18 mouse cellular contexts compared by ENCODE assay signal in genomic region chr5:103617191-103617590, GRCm38 (mm10). TPM values are rescaled to one million over a fixed set of nuclear protein-coding genes. Genes with fewer than 3 reads are reported as not detected.
"Had no signal": no experiment of that assay in that cellular context is flagged by ENCODE, and none has a peak within 500 bp of the region (broad histone marks: within the 10 kb centered on the region; RNA-seq: fewer than 3 reads in every experiment).

No protein-coding gene starts in this region.

- DNase-seq: kidney, adult 8-10 months; kidney, postnatal 10 days; lung, postnatal 14 days; right cerebral cortex, adult 18-20 months; right cerebral cortex, postnatal 25 days; thymus, postnatal 14 days had no signal

- H3K9ac ChIP-seq: limb, embryonic 15.5 days; liver, embryonic 12.5 days; lung, embryonic 15.5 days; midbrain, embryonic 12.5 days had no signal

- ATAC-seq: intestine, postnatal 0 days; liver, embryonic 12.5 days had no signal

- H3K4me3 ChIP-seq: layer of hippocampus, adult 2 months; limb, embryonic 15.5 days; liver, embryonic 12.5 days; lung, embryonic 15.5 days; megakaryocyte, embryonic 14.5 days; midbrain, embryonic 12.5 days had no signal

- H3K4me2 ChIP-seq: limb, embryonic 15.5 days; liver, embryonic 12.5 days; lung, embryonic 15.5 days; midbrain, embryonic 12.5 days had no signal

- H3K4me1 ChIP-seq: liver, embryonic 12.5 days; megakaryocyte, embryonic 14.5 days; midbrain, embryonic 12.5 days had no signal

- H3K9me3 ChIP-seq: limb, embryonic 15.5 days; liver, embryonic 12.5 days; lung, embryonic 15.5 days; midbrain, embryonic 12.5 days had no signal

- H3K36me3 ChIP-seq: limb, embryonic 15.5 days; liver, embryonic 12.5 days; lung, embryonic 15.5 days; midbrain, embryonic 12.5 days had no signal

- H3K27me3 ChIP-seq: limb, embryonic 15.5 days; liver, embryonic 12.5 days; lung, embryonic 15.5 days; midbrain, embryonic 12.5 days had no signal

- H3K27ac ChIP-seq: layer of hippocampus, adult 2 months; limb, embryonic 15.5 days; liver, embryonic 12.5 days; lung, embryonic 15.5 days; macrophage; midbrain, embryonic 12.5 days had no signal

RNA-seq across cellular contexts. Expression of gene Slc10a6, which starts 12.0 kb away (rescaled TPM):
- polyA plus RNA-seq: liver, embryonic 12.5 days; liver, embryonic 16.5 days; midbrain, embryonic 12.5 days; midbrain, postnatal 0 days had no signal

RNA-seq across cellular contexts. Expression of gene 1700016H13Rik, which starts 38.6 kb away (rescaled TPM):
- polyA plus RNA-seq: liver, embryonic 12.5 days; liver, embryonic 16.5 days; macrophage; neural tube, embryonic 14.5 days; small intestine, adult 2 months had no signal
